In genomic region chr7:127016486-127016938, GRCm38 (mm10) we compare ENCODE assay signal across 8 mouse cellular contexts. TPM values are rescaled to one million over a fixed set of nuclear protein-coding genes. Genes with fewer than 3 reads are reported as not detected.
A peak's percentile ranks its signal among the peaks of the same experiment; 100 is the strongest.
DNase-seq lines count a peak whose midpoint lies in the region; ATAC-seq and TF ChIP-seq lines count a peak whose summit lies in the region.

No protein-coding gene starts in this region.

- H3K4me1 ChIP-seq in heart, embryonic 13.5 days, result peaks cover 67% of the 10 kb centered on the region
- peaks cover 13% of the 10 kb centered on the region for H3K4me1 ChIP-seq in embryonic facial prominence, embryonic 11.5 days (ENCODE audit: control insufficient read depth, insufficient read depth, low read length)
- peaks cover 35% of the 10 kb centered on the region for H3K4me1 ChIP-seq in hindbrain, postnatal 0 days (ENCODE audit: insufficient read depth, low read length)
- peaks cover 79% of the 10 kb centered on the region for H3K4me1 ChIP-seq in megakaryocyte, embryonic 14.5 days
- peaks cover 52% of the 10 kb centered on the region for H3K4me1 ChIP-seq in stomach, embryonic 15.5 days

- TF ChIP-seq CTCF in hindbrain, postnatal 0 days (IDR thresholded peaks at IDR 0.05; ENCODE audit: low read depth), result no peak

- peaks cover 27% of the 10 kb centered on the region for H3K36me3 ChIP-seq in heart, embryonic 13.5 days
- H3K36me3 ChIP-seq in embryonic facial prominence, embryonic 11.5 days (replicated peaks; ENCODE audit: control insufficient read depth, insufficient read depth, low read depth, low read length), result peaks cover 4% of the 10 kb centered on the region
- peaks cover 16% of the 10 kb centered on the region for H3K36me3 ChIP-seq in hindbrain, postnatal 0 days (ENCODE audit: insufficient read depth, low read length)
- H3K36me3 ChIP-seq in megakaryocyte, embryonic 14.5 days (replicated peaks; ENCODE audit: low read length), result peaks cover 45% of the 10 kb centered on the region
- peaks cover 12% of the 10 kb centered on the region for H3K36me3 ChIP-seq in stomach, embryonic 15.5 days

- H3K4me3 ChIP-seq in heart, embryonic 13.5 days, result peak overlapping the region; percentile 79
- H3K4me3 ChIP-seq in embryonic facial prominence, embryonic 11.5 days (ENCODE audit: low read depth, low read length), result peak overlapping the region; percentile 66
- H3K4me3 ChIP-seq in hindbrain, postnatal 0 days (ENCODE audit: low read length), result peak overlapping the region; percentile 63
- peak overlapping the region; percentile 96 for H3K4me3 ChIP-seq in megakaryocyte, embryonic 14.5 days (replicated peaks)
- H3K4me3 ChIP-seq in stomach, embryonic 15.5 days (replicated peaks), result peak overlapping the region; percentile 71

- DNase-seq in heart, adult 8-10 months (ENCODE audit: low spot score), result no peak
- DNase-seq in MEL-GATA-1-ER (ENCODE audit: extremely low read depth, low read depth), result peak; percentile 65
- DNase-seq in embryonic facial prominence, embryonic 11.5 days (ENCODE audit: low spot score), result no peak
- peak; percentile 66 for DNase-seq in hindbrain, postnatal 0 days (ENCODE audit: low spot score)
- DNase-seq in Muller cell, postnatal 12 days (ENCODE audit: inconsistent ontology term), result no peak

- H3K9me3 ChIP-seq in heart, embryonic 13.5 days, result no peaks in the 10 kb centered on the region
- no peaks in the 10 kb centered on the region for H3K9me3 ChIP-seq in embryonic facial prominence, embryonic 11.5 days (replicated peaks; ENCODE audit: control insufficient read depth, low read length)
- no peaks in the 10 kb centered on the region for H3K9me3 ChIP-seq in hindbrain, postnatal 0 days (ENCODE audit: low read length)
- no peaks in the 10 kb centered on the region for H3K9me3 ChIP-seq in megakaryocyte, embryonic 14.5 days
- no peaks in the 10 kb centered on the region for H3K9me3 ChIP-seq in stomach, embryonic 15.5 days

- no peaks in the 10 kb centered on the region for H3K27me3 ChIP-seq in heart, embryonic 13.5 days (replicated peaks)
- no peaks in the 10 kb centered on the region for H3K27me3 ChIP-seq in embryonic facial prominence, embryonic 11.5 days (ENCODE audit: control insufficient read depth, insufficient read depth, low read length)
- H3K27me3 ChIP-seq in hindbrain, postnatal 0 days (ENCODE audit: insufficient read depth, low read length), result no peaks in the 10 kb centered on the region
- H3K27me3 ChIP-seq in megakaryocyte, embryonic 14.5 days (replicated peaks), result no peaks in the 10 kb centered on the region
- H3K27me3 ChIP-seq in stomach, embryonic 15.5 days (replicated peaks), result no peaks in the 10 kb centered on the region

- peak; percentile 25 for ATAC-seq in heart, embryonic 13.5 days (ENCODE audit: extremely low read depth, insufficient number of reproducible peaks, low FRiP score, low TSS enrichment)
- peak; percentile 32 for ATAC-seq in embryonic facial prominence, embryonic 11.5 days (replicated peaks; ENCODE audit: insufficient number of reproducible peaks, low FRiP score, low TSS enrichment, low read depth)
- peak; percentile 37; the same call in 1 of the 2 replicates for ATAC-seq in hindbrain, postnatal 0 days
- peak; percentile 37 for ATAC-seq in stomach, embryonic 15.5 days (ENCODE audit: insufficient read depth, low FRiP score, low read depth)

- peak overlapping the region; percentile 92 for H3K4me2 ChIP-seq in heart, embryonic 13.5 days
- peak overlapping the region; percentile 85 for H3K4me2 ChIP-seq in embryonic facial prominence, embryonic 11.5 days (ENCODE audit: low read depth, low read length)
- peak overlapping the region; percentile 85 for H3K4me2 ChIP-seq in hindbrain, postnatal 0 days (ENCODE audit: low read depth, low read length)
- H3K4me2 ChIP-seq in stomach, embryonic 15.5 days, result peak overlapping the region; percentile 86

- H3K9ac ChIP-seq in heart, embryonic 13.5 days, result peak overlapping the region; percentile 93
- peak overlapping the region; percentile 87 for H3K9ac ChIP-seq in embryonic facial prominence, embryonic 11.5 days (replicated peaks; ENCODE audit: low read length)
- H3K9ac ChIP-seq in hindbrain, postnatal 0 days (replicated peaks; ENCODE audit: low read length), result peak overlapping the region; percentile 91
- H3K9ac ChIP-seq in stomach, embryonic 15.5 days, result peak overlapping the region; percentile 88

- peak overlapping the region; percentile 98 for H3K27ac ChIP-seq in heart, embryonic 13.5 days (replicated peaks)
- H3K27ac ChIP-seq in embryonic facial prominence, embryonic 11.5 days (replicated peaks; ENCODE audit: low read depth, low read length), result peak overlapping the region; percentile 88
- peak overlapping the region; percentile 96 for H3K27ac ChIP-seq in hindbrain, postnatal 0 days
- peak overlapping the region; percentile 98 for H3K27ac ChIP-seq in stomach, embryonic 15.5 days

- WGBS in heart, embryonic 13.5 days, result 0% methylated on average over 22 of the region's 22 CpGs
- whole genome bisulfite sequencing in embryonic facial prominence, embryonic 11.5 days, result 0% methylated on average over 22 of the region's 22 CpGs
- WGBS in hindbrain, postnatal 0 days, result 0% methylated on average over 22 of the region's 22 CpGs
- under 1% methylated on average over 22 of the region's 22 CpGs for WGBS in stomach, embryonic 15.5 days

RNA-seq across cellular contexts. Expression of gene Pagr1b, which starts 0.2 kb away (rescaled TPM):
- 0.38 and 0.44 TPM in 2 replicates for polyA plus RNA-seq in heart, embryonic 13.5 days (2015; fragmentation: Nextera tagmentation; extraction: Ambion mirVana)
- not detected for total RNA-seq in heart, adult 8-10 months (2022)
- 0.32 and 0.53 TPM in 2 replicates for polyA plus RNA-seq in embryonic facial prominence, embryonic 11.5 days (2014; fragmentation: Nextera tagmentation; extraction: Ambion mirVana)
- 1.2 TPM in 1 of 2 replicates, not detected in the other for total RNA-seq in hindbrain, postnatal 0 days (2014; rRNA removed)
- 0.49 and 1.5 TPM in 2 replicates for polyA plus RNA-seq in hindbrain, postnatal 0 days (2015; fragmentation: Nextera tagmentation; extraction: Ambion mirVana)
- 4.2 TPM in 1 of 2 replicates, not detected in the other for polyA plus RNA-seq in megakaryocyte, embryonic 14.5 days (2012; ENCODE audit: insufficient read depth, low replicate concordance)
- polyA plus RNA-seq in stomach, embryonic 15.5 days (2015; fragmentation: Nextera tagmentation; extraction: Ambion mirVana), result 1.0 TPM in 1 of 2 replicates, not detected in the other

RNA-seq across cellular contexts. Expression of gene Pagr1a, which starts 0.6 kb away (rescaled TPM):
- polyA plus RNA-seq in heart, embryonic 13.5 days (2015; fragmentation: Nextera tagmentation; extraction: Ambion mirVana), result 55.6 and 76.2 TPM in 2 replicates
- 10 to 100 TPM in 2 of 4 experiments, 1 to 10 TPM in 2; 8.3 to 22.2 (median 10.5) TPM for total RNA-seq in heart, adult 8-10 months (2022)
- polyA plus RNA-seq in embryonic facial prominence, embryonic 11.5 days (2014; fragmentation: Nextera tagmentation; extraction: Ambion mirVana), result 53.4 and 75.3 TPM in 2 replicates
- 11.1 and 30.3 TPM in 2 replicates for total RNA-seq in hindbrain, postnatal 0 days (2014; rRNA removed)
- polyA plus RNA-seq in hindbrain, postnatal 0 days (2015; fragmentation: Nextera tagmentation; extraction: Ambion mirVana), result 31.2 and 48.6 TPM in 2 replicates
- 15.8 and 94.8 TPM in 2 replicates for polyA plus RNA-seq in megakaryocyte, embryonic 14.5 days (2012; ENCODE audit: insufficient read depth, low replicate concordance)
- polyA plus RNA-seq in stomach, embryonic 15.5 days (2015; fragmentation: Nextera tagmentation; extraction: Ambion mirVana), result 33.1 and 62.5 TPM in 2 replicates

RNA-seq across cellular contexts. Expression of gene Mvp, which starts 2.1 kb away (rescaled TPM):
- polyA plus RNA-seq in heart, embryonic 13.5 days (2015; fragmentation: Nextera tagmentation; extraction: Ambion mirVana), result 11.2 and 11.9 TPM in 2 replicates
- total RNA-seq in heart, adult 8-10 months (2022), result 10 to 100 TPM; 59.3 to 81.8 (median 73.5) TPM
- 2.6 and 3.0 TPM in 2 replicates for polyA plus RNA-seq in embryonic facial prominence, embryonic 11.5 days (2014; fragmentation: Nextera tagmentation; extraction: Ambion mirVana)
- 6.5 and 6.9 TPM in 2 replicates for total RNA-seq in hindbrain, postnatal 0 days (2014; rRNA removed)
- 5.5 and 5.8 TPM in 2 replicates for polyA plus RNA-seq in hindbrain, postnatal 0 days (2015; fragmentation: Nextera tagmentation; extraction: Ambion mirVana)
- polyA plus RNA-seq in megakaryocyte, embryonic 14.5 days (2012; ENCODE audit: insufficient read depth, low replicate concordance), result 39.1 and 72.4 TPM in 2 replicates
- 27.2 and 29.1 TPM in 2 replicates for polyA plus RNA-seq in stomach, embryonic 15.5 days (2015; fragmentation: Nextera tagmentation; extraction: Ambion mirVana)

RNA-seq across cellular contexts. Expression of gene Gm42742, which starts 4.4 kb away (rescaled TPM):
- polyA plus RNA-seq in heart, embryonic 13.5 days (2015; fragmentation: Nextera tagmentation; extraction: Ambion mirVana), result 13.8 and 25.7 TPM in 2 replicates
- 10 to 100 TPM; 28.1 to 33.3 (median 31.4) TPM for total RNA-seq in heart, adult 8-10 months (2022)
- polyA plus RNA-seq in embryonic facial prominence, embryonic 11.5 days (2014; fragmentation: Nextera tagmentation; extraction: Ambion mirVana), result 52.7 and 56.0 TPM in 2 replicates
- 7.1 and 40.2 TPM in 2 replicates for total RNA-seq in hindbrain, postnatal 0 days (2014; rRNA removed)
- 47.7 and 60.2 TPM in 2 replicates for polyA plus RNA-seq in hindbrain, postnatal 0 days (2015; fragmentation: Nextera tagmentation; extraction: Ambion mirVana)
- 164 and 252 TPM in 2 replicates for polyA plus RNA-seq in megakaryocyte, embryonic 14.5 days (2012; ENCODE audit: insufficient read depth, low replicate concordance)
- polyA plus RNA-seq in stomach, embryonic 15.5 days (2015; fragmentation: Nextera tagmentation; extraction: Ambion mirVana), result 25.0 and 63.8 TPM in 2 replicates

RNA-seq across cellular contexts. Expression of gene Prrt2, which starts 4.5 kb away (rescaled TPM):
- 1.6 TPM in 2 replicates for polyA plus RNA-seq in heart, embryonic 13.5 days (2015; fragmentation: Nextera tagmentation; extraction: Ambion mirVana)
- 1 to 10 TPM in 1 of 4 experiments, under 1 TPM in 1, not detected in 2; 0.87 to 1.1 TPM for total RNA-seq in heart, adult 8-10 months (2022)
- 7.6 and 7.7 TPM in 2 replicates for polyA plus RNA-seq in embryonic facial prominence, embryonic 11.5 days (2014; fragmentation: Nextera tagmentation; extraction: Ambion mirVana)
- total RNA-seq in hindbrain, postnatal 0 days (2014; rRNA removed), result 138 and 144 TPM in 2 replicates
- polyA plus RNA-seq in hindbrain, postnatal 0 days (2015; fragmentation: Nextera tagmentation; extraction: Ambion mirVana), result 79.0 and 99.9 TPM in 2 replicates
- 0.68 and 3.9 TPM in 2 replicates for polyA plus RNA-seq in megakaryocyte, embryonic 14.5 days (2012; ENCODE audit: insufficient read depth, low replicate concordance)
- polyA plus RNA-seq in stomach, embryonic 15.5 days (2015; fragmentation: Nextera tagmentation; extraction: Ambion mirVana), result 5.9 and 8.1 TPM in 2 replicates

Comparison
In these comparisons a context has a peak if more than half of its experiments do, and no peak if none do; other contexts are left out.
1. DNase-seq: peak in MEL-GATA-1-ER (single experiment) and hindbrain, postnatal 0 days (single experiment); none in heart, adult 8-10 months (single experiment), embryonic facial prominence, embryonic 11.5 days (single experiment) and Muller cell, postnatal 12 days (single experiment).
2. Peak in every context shown above with its lines, with median percentiles within 50 percentile points of each other: ATAC-seq, H3K27ac ChIP-seq, H3K4me2 ChIP-seq, H3K4me3 ChIP-seq and H3K9ac ChIP-seq.